Mouse (Mus musculus): Measurements from ENCODE around the gene Hist2h2bb.

GRCm38 (mm10) chr3:96221640-96222038 is 47.9 kb upstream of the Hist2h2bb start:
- no peak for TF ChIP-seq POLR2A (IDR thresholded peaks at IDR 0.05; ENCODE audit: extremely low read depth, insufficient read depth, low read length)
- no peak for TF ChIP-seq CTCF (IDR thresholded peaks at IDR 0.05; ENCODE audit: extremely low read depth, insufficient read depth, low read length)
